Comparison of ENCODE assay signal across 9 mouse cellular contexts in the genomic region with DNA sequence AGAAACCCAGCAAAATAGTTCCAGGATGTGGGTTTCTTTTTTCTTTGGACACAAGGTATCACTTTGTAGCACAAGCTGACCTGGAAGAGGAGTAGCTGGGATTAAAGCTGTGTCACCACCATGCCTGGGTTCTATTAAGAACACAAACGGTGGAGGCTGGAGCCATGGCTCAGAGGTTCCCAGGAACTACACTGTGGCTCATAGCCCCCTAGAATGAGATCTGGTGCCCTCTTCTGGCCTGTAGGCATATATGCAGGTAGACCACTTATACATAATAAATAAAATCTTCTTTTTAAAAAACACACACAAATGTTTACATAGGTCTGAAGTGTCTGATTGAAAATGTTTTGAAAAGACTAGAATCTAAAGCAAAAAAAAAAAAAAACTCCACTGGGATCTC. TPM values are rescaled to one million over a fixed set of nuclear protein-coding genes. Genes with fewer than 3 reads are reported as not detected.
A peak's percentile ranks its signal among the peaks of the same experiment; 100 is the strongest.
DNase-seq lines count a peak whose midpoint lies in the region; ATAC-seq and TF ChIP-seq lines count a peak whose summit lies in the region.
"Had no signal": no experiment of that assay in that cellular context is flagged by ENCODE, and none has a peak within 500 bp of the region (broad histone marks: within the 10 kb centered on the region; RNA-seq: fewer than 3 reads in every experiment).

No protein-coding gene starts in this region.

- no peaks in the 10 kb centered on the region for H3K27me3 ChIP-seq in spleen, adult 2 months (ENCODE audit: control insufficient read depth, insufficient read depth, low read length)
- H3K27me3 ChIP-seq in hindbrain, embryonic 13.5 days: no peaks in the 10 kb centered on the region
- H3K27me3 ChIP-seq: stomach, embryonic 15.5 days had no signal

- no peak overlapping the region for H3K4me3 ChIP-seq in spleen, adult 2 months (ENCODE audit: extremely low read depth, insufficient read depth, insufficient read length)
- H3K4me3 ChIP-seq in hindbrain, embryonic 13.5 days: no peak overlapping the region
- H3K4me3 ChIP-seq: stomach, embryonic 15.5 days had no signal

- no peak overlapping the region for H3K4me2 ChIP-seq in hindbrain, embryonic 13.5 days
- H3K4me2 ChIP-seq: stomach, embryonic 15.5 days had no signal

- no peak overlapping the region for H3K27ac ChIP-seq in spleen, adult 2 months (ENCODE audit: insufficient read depth, low read length)
- no peak overlapping the region for H3K27ac ChIP-seq in hindbrain, embryonic 13.5 days
- H3K27ac ChIP-seq: stomach, embryonic 15.5 days had no signal

- no peak for TF ChIP-seq POLR2A in spleen, adult 2 months (IDR thresholded peaks at IDR 0.05; ENCODE audit: low read depth, low read length)

- no peak for DNase-seq in cerebellum, adult 11-12 months
- DNase-seq in spleen, adult 2 months (ENCODE audit: low read depth in 1 of 2, low spot score in 2 of 2): peak; percentile 7 to 20
- DNase-seq in spleen, adult 12 weeks (ENCODE audit: low spot score): no peak
- DNase-seq in embryo, embryonic 10.5 days (ENCODE audit: low spot score): peak; percentile 80
- DNase-seq in lung, postnatal 14 days: peak; percentile 57
- peak; percentile 24 for DNase-seq in telencephalon, adult 2 months (ENCODE audit: low read depth, low spot score)

- H3K9ac ChIP-seq in hindbrain, embryonic 13.5 days: no peak overlapping the region
- H3K9ac ChIP-seq: stomach, embryonic 15.5 days had no signal

- H3K36me3 ChIP-seq in spleen, adult 2 months (ENCODE audit: control insufficient read depth, insufficient read depth, low read length): peaks cover 20% of the 10 kb centered on the region
- H3K36me3 ChIP-seq in hindbrain, embryonic 13.5 days: peaks cover 31% of the 10 kb centered on the region

- peak; percentile 36; the same call in 1 of the 2 replicates for TF ChIP-seq CTCF in spleen, adult 2 months (IDR thresholded peaks at IDR 0.05; ENCODE audit: extremely low read depth, insufficient read depth, insufficient read length, insufficient replicate concordance)

- peak; percentile 62; the same call in 1 of the 2 replicates for ATAC-seq in cerebellum, adult (ENCODE audit: insufficient number of reproducible peaks, low FRiP score, low TSS enrichment)
- peak; percentile 73 for ATAC-seq in hindbrain, embryonic 13.5 days (ENCODE audit: low FRiP score)

- no peaks in the 10 kb centered on the region for H3K9me3 ChIP-seq in hindbrain, embryonic 13.5 days
- H3K9me3 ChIP-seq: stomach, embryonic 15.5 days had no signal

- no peaks in the 10 kb centered on the region for H3K4me1 ChIP-seq in spleen, adult 2 months (ENCODE audit: control insufficient read depth, insufficient read depth, insufficient read length)
- H3K4me1 ChIP-seq in hindbrain, embryonic 13.5 days (replicated peaks): no peaks in the 10 kb centered on the region

- 9% methylated on average over 1 of the region's 1 CpGs for WGBS in spleen, adult 2 months
- 0% methylated on average over 1 of the region's 1 CpGs for WGBS in hindbrain, embryonic 13.5 days

RNA-seq across cellular contexts. Expression of a gene that starts 33.9 kb away (rescaled TPM):
- 16.9 and 18.0 TPM in 2 replicates for polyA plus RNA-seq in spleen, adult 2 months (2012; rRNA removed)
- 55.5 and 58.3 TPM in 2 replicates for polyA plus RNA-seq in hindbrain, embryonic 13.5 days (2015; fragmentation: Nextera tagmentation; extraction: Ambion mirVana)

RNA-seq across cellular contexts. Expression of a gene that starts 56.5 kb away (rescaled TPM):
- 9.4 and 9.7 TPM in 2 replicates for polyA plus RNA-seq in spleen, adult 2 months (2012; rRNA removed)
- 154 and 156 TPM in 2 replicates for polyA plus RNA-seq in hindbrain, embryonic 13.5 days (2015; fragmentation: Nextera tagmentation; extraction: Ambion mirVana)

Comparison
In these comparisons a context has a peak if more than half of its experiments do, and no peak if none do; other contexts are left out.
1. DNase-seq: peak in spleen, adult 2 months (2 of 2), embryo, embryonic 10.5 days (single experiment), lung, postnatal 14 days (single experiment) and telencephalon, adult 2 months (single experiment); none in cerebellum, adult 11-12 months (single experiment) and spleen, adult 12 weeks (single experiment).
2. RNA of a gene that starts 56.5 kb away (polyA plus RNA-seq): 154 to 156 TPM in hindbrain, embryonic 13.5 days; 9.4 to 9.7 TPM in spleen, adult 2 months; every median in the first group is over 10 times any median in the second.